Mouse (Mus musculus) hematopoietic stem cell, adult 5-6 weeks (primary cell): Measurements from ENCODE around the gene Zfp777. TPM values are rescaled to one million over a fixed set of nuclear protein-coding genes. Genes with fewer than 3 reads are reported as not detected.

Experiments
- total RNA-seq: library from RNA; stranded (forward); fragments of 172-1452, 232-1000 nt; gene quantifications from 2 replicates; pipeline ENCODE4 v1.2.3, GENCODE M21; 2017

The Zfp777 gene
- total RNA-seq, 1 experiment from 2014 or later = 16.2 TPM

Other genes starting within 250 kb of the Zfp777 start
- gene Pdia4, start 235.5 kb downstream of the Zfp777 start, total RNA-seq = 185 and 205 TPM in 2 replicates
- 1.1 TPM in 2 replicates for gene Zfp786, start 218.0 kb downstream of the Zfp777 start, total RNA-seq
- 21.6 and 24.5 TPM in 2 replicates for gene Zfp398, start 213.2 kb downstream of the Zfp777 start, total RNA-seq
- gene Zfp282, start 171.7 kb downstream of the Zfp777 start, total RNA-seq = 14.5 and 16.9 TPM in 2 replicates
- gene Zfp212, start 128.4 kb downstream of the Zfp777 start, total RNA-seq = 12.7 and 14.3 TPM in 2 replicates
- gene Zfp956, start 95.5 kb downstream of the Zfp777 start, total RNA-seq = 7.3 and 10.7 TPM in 2 replicates
- gene Zfp746, start 37.7 kb upstream of the Zfp777 start, total RNA-seq = 28.2 and 33.0 TPM in 2 replicates